Mouse (Mus musculus): ENCODE data around the gene Ggact. TPM values are rescaled to one million over a fixed set of nuclear protein-coding genes. Genes with fewer than 3 reads are reported as not detected.

The Ggact gene
- 1 to 10 TPM; 1.7 to 1.9 TPM for total RNA-seq (2023)

GRCm38 (mm10) chr14:122913657-122914056 is at the start of gene Ggact:
Gene Ggact, minus strand, starts transcription at chr14:122913757.

Other genes starting within 250 kb of the Ggact start
- gene Tmtc4, start 70.3 kb upstream of the Ggact start, total RNA-seq (2023): 1 to 10 TPM; 2.9 to 4.9 TPM

Data from neutrophil, adult 83 days (primary cell).